Mouse (Mus musculus) left cerebral cortex, postnatal 14 days (tissue): Measurements from ENCODE around the gene 4930407I10Rik. TPM values are rescaled to one million over a fixed set of nuclear protein-coding genes. Genes with fewer than 3 reads are reported as not detected.

Source experiments
- DNase-seq, 2 experiments: peaks; one replicate each; pipeline ENCODE4 v3.0.0; 2021 to 2022; ENCODE audit warnings: low spot score in 2 of 2, mixed read lengths in 1 of 2
- intact Hi-C: fragments of 180-260 bp; cut with DNase I; formaldehyde crosslinking; loops from one replicate; pipeline ENCODE4 v1.15.1; 2025
- total RNA-seq, 2 experiments: library from RNA; stranded (reverse); gene quantifications; 2 replicates each; pipeline ENCODE4 v1.2.3; 2021

The 4930407I10Rik gene
- total RNA-seq, 2 experiments from 2014 or later, result not detected

GRCm38 (mm10) chr15:82046246-82046891 lies 12.6 kb upstream of the 4930407I10Rik start:
- intact Hi-C loops, result no loop called here
- no peak for DNase-seq

- DNase-seq, result peak; percentile 88 to 94
- intact Hi-C loops, result no loop called here
Observed at GRCm38 (mm10) chr15:82047080-82047883, 11.7 kb upstream of the 4930407I10Rik start, which contains the start of gene Snu13. Gene Snu13, minus strand, starts transcription at chr15:82047598.

GRCm38 (mm10) chr15:82052544-82052943 lies 6.4 kb upstream of the 4930407I10Rik start:
- intact Hi-C loops, result no loop called here
- DNase-seq, result no peak

- no peak for DNase-seq
- intact Hi-C loops, result loop anchor here (2.0 kb wide), 1 partner anchor 173 kb away; no protein-coding TSS in a partner anchor
Observed at GRCm38 (mm10) chr15:82063909-82064308, 5.0 kb downstream of the 4930407I10Rik start.

GRCm38 (mm10) chr15:82065511-82065910 lies 6.6 kb downstream of the 4930407I10Rik start:
- DNase-seq, result peak; percentile 83 to 89
- intact Hi-C loops, result loop anchor here (2.0 to 5.0 kb wide), 2 partner anchors 42 to 171 kb away; no protein-coding TSS in a partner anchor

GRCm38 (mm10) chr15:82069898-82070297 lies 10.9 kb downstream of the 4930407I10Rik start, which contains the start of gene Mei1:
Gene Mei1, plus strand, starts transcription at chr15:82069996.
- no peak for DNase-seq
- intact Hi-C loops, result loop anchor here (5.0 kb wide), 1 partner anchor 37 kb away; no protein-coding TSS in a partner anchor

- peak in 1 of 2 experiments; percentile 34 for DNase-seq
- intact Hi-C loops, result loop anchor here (2.0 kb wide), 1 partner anchor 161 kb away; no protein-coding TSS in a partner anchor
Observed at GRCm38 (mm10) chr15:82071816-82072469, 13.0 kb downstream of the 4930407I10Rik start.

GRCm38 (mm10) chr15:82073490-82073889 lies 14.5 kb downstream of the 4930407I10Rik start:
- intact Hi-C loops, result loop anchor here (2.0 kb wide), 1 partner anchor 159 kb away; no protein-coding TSS in a partner anchor
- no peak for DNase-seq

GRCm38 (mm10) chr15:82079883-82080282 lies 20.9 kb downstream of the 4930407I10Rik start:
- no peak for DNase-seq
- intact Hi-C loops, result no loop called here

GRCm38 (mm10) chr15:82081161-82081560 lies 22.2 kb downstream of the 4930407I10Rik start:
- peak; percentile 48 to 67 for DNase-seq
- intact Hi-C loops, result no loop called here

GRCm38 (mm10) chr15:82085606-82086005 lies 26.7 kb downstream of the 4930407I10Rik start:
- no peak for DNase-seq
- intact Hi-C loops, result no loop called here

GRCm38 (mm10) chr15:82086131-82086530 lies 27.2 kb downstream of the 4930407I10Rik start:
- intact Hi-C loops, result no loop called here

GRCm38 (mm10) chr15:82087266-82087665 lies 28.3 kb downstream of the 4930407I10Rik start:
- peak; percentile 35 to 37 for DNase-seq
- intact Hi-C loops, result no loop called here

More at GRCm38 (mm10) chr15:82086131-82086530, 27.2 kb downstream of the 4930407I10Rik start:
- no peak for DNase-seq

- intact Hi-C loops, result no loop called here
- DNase-seq, result no peak
Observed at GRCm38 (mm10) chr15:82091061-82091460, 32.1 kb downstream of the 4930407I10Rik start.

GRCm38 (mm10) chr15:82106953-82107555 lies 48.1 kb downstream of the 4930407I10Rik start:
- intact Hi-C loops, result loop anchor here (5.0 kb wide), 1 partner anchor 40 kb away; the partner anchor contains the start of gene Mei1

More at GRCm38 (mm10) chr15:82106953-82107555, 48.1 kb downstream of the 4930407I10Rik start:
- DNase-seq, result peak; percentile 47 to 49
